Mouse (Mus musculus) gastrocnemius, adult 8-10 months (tissue): ENCODE measurements around the gene Gm20903. TPM values are rescaled to one million over a fixed set of nuclear protein-coding genes. Genes with fewer than 3 reads are reported as not detected.
"Not testable (repeated sequence)": the region's sequence is repeated elsewhere in the genome, so short reads cannot be mapped to it uniquely, and the experiment has no call there.

Source experiments
- DNase-seq, 2 experiments: peaks; one replicate each; pipeline ENCODE4 v3.0.0; 2022; ENCODE audit warnings: low spot score in 2 of 2
- total RNA-seq, 4 experiments: library from RNA; stranded (reverse); gene quantifications; 2 replicates each; pipeline ENCODE4 v1.2.4; 2022

Gene Gm20903
- not detected for total RNA-seq

- DNase-seq: not testable (repeated sequence)
Observed at GRCm38 (mm10) chrY:73669015-73669414, at the start of gene Gm20903. TSS of gene Gm20903 (plus strand) at chrY:73669315.
